Mouse (Mus musculus) myocyte (in vitro differentiated cells): ENCODE measurements around the gene Sdccag8.

ENCODE experiments used
- E2F4 ChIP-seq: IDR thresholded peaks from one replicate; pipeline ENCODE4 v1.6.1; 2011; ENCODE audit warnings: mild to moderate bottlenecking, control low read depth, moderate library complexity; ENCODE audit not compliant: insufficient read depth
- POLR2A ChIP-seq: IDR thresholded peaks from one replicate; pipeline ENCODE4 v1.6.1; 2011; ENCODE audit warnings: low read depth, mild to moderate bottlenecking, control low read depth, moderate library complexity; ENCODE audit not compliant: insufficient read length
- TCF3 ChIP-seq: IDR thresholded peaks from one replicate; pipeline ENCODE4 v1.6.1; 2011; ENCODE audit warnings: low read depth, control low read depth; ENCODE audit not compliant: insufficient read length

GRCm38 (mm10) chr1:176811892-176812291 is 2.6 kb upstream of the Sdccag8 start:
- no peak for TF ChIP-seq POLR2A
- TF ChIP-seq E2F4, result no peak
- TF ChIP-seq TCF3, result no peak
